ENCODE assay signal across 8 mouse cellular contexts in genomic region chr7:19157160-19157800, GRCm38 (mm10). TPM values are rescaled to one million over a fixed set of nuclear protein-coding genes. Genes with fewer than 3 reads are reported as not detected.
A peak's percentile ranks its signal among the peaks of the same experiment; 100 is the strongest.
DNase-seq lines count a peak whose midpoint lies in the region; ATAC-seq lines count a peak whose summit lies in the region.

No protein-coding gene starts in this region.

- no peak overlapping the region for H3K4me3 ChIP-seq in embryonic facial prominence, embryonic 15.5 days (replicated peaks)
- peak overlapping the region; percentile 45 for H3K4me3 ChIP-seq in heart, embryonic 10.5 days
- H3K4me3 ChIP-seq in kidney, embryonic 15.5 days (replicated peaks): peak overlapping the region; percentile 11; the same call in 1 of the 2 replicates

- H3K9ac ChIP-seq in embryonic facial prominence, embryonic 15.5 days: no peak overlapping the region
- H3K9ac ChIP-seq in kidney, embryonic 15.5 days: no peak overlapping the region

- H3K4me2 ChIP-seq in embryonic facial prominence, embryonic 15.5 days (replicated peaks): peak overlapping the region; percentile 26
- H3K4me2 ChIP-seq in kidney, embryonic 15.5 days: peak overlapping the region; percentile 51

- H3K27ac ChIP-seq in embryonic facial prominence, embryonic 15.5 days (replicated peaks): no peak overlapping the region
- peak overlapping the region; percentile 60; the same call in 1 of the 2 replicates for H3K27ac ChIP-seq in heart, embryonic 10.5 days
- peak overlapping the region; percentile 48; the same call in 1 of the 2 replicates for H3K27ac ChIP-seq in kidney, embryonic 15.5 days

- peaks cover 24% of the 10 kb centered on the region for H3K4me1 ChIP-seq in embryonic facial prominence, embryonic 15.5 days
- H3K4me1 ChIP-seq in heart, embryonic 10.5 days: peaks cover 28% of the 10 kb centered on the region
- peaks cover 40% of the 10 kb centered on the region for H3K4me1 ChIP-seq in kidney, embryonic 15.5 days

- H3K9me3 ChIP-seq in embryonic facial prominence, embryonic 15.5 days (replicated peaks): no peaks in the 10 kb centered on the region
- H3K9me3 ChIP-seq in heart, embryonic 10.5 days: no peaks in the 10 kb centered on the region
- H3K9me3 ChIP-seq in kidney, embryonic 15.5 days (replicated peaks): no peaks in the 10 kb centered on the region

- H3K36me3 ChIP-seq in embryonic facial prominence, embryonic 15.5 days: peaks cover 30% of the 10 kb centered on the region
- peaks cover 27% of the 10 kb centered on the region for H3K36me3 ChIP-seq in heart, embryonic 10.5 days
- peaks cover 19% of the 10 kb centered on the region for H3K36me3 ChIP-seq in kidney, embryonic 15.5 days

- DNase-seq in 3134 (ENCODE audit: extremely low read depth, insufficient read length, low spot score) (peak; percentile 87), liver (peak; percentile 89)
- peak; percentile 82 to 83 for DNase-seq in adrenal gland, postnatal 4 days (ENCODE audit: low spot score in 2 of 2)
- peak; percentile 96 for DNase-seq in heart, embryonic 10.5 days (ENCODE audit: low spot score)
- peak; percentile 87 to 88 for DNase-seq in spleen, postnatal 36 days (ENCODE audit: low spot score in 2 of 2)

- 5% methylated on average over 30 of the region's 30 CpGs for WGBS in embryonic facial prominence, embryonic 15.5 days
- 7% methylated on average over 30 of the region's 30 CpGs for WGBS in heart, embryonic 10.5 days
- 6% methylated on average over 30 of the region's 30 CpGs for WGBS in kidney, embryonic 15.5 days

- peaks cover 15% of the 10 kb centered on the region for H3K27me3 ChIP-seq in embryonic facial prominence, embryonic 15.5 days
- H3K27me3 ChIP-seq in heart, embryonic 10.5 days (ENCODE audit: insufficient read depth, poor library complexity, severe bottlenecking): peaks cover 27% of the 10 kb centered on the region
- H3K27me3 ChIP-seq in kidney, embryonic 15.5 days: peaks cover 29% of the 10 kb centered on the region

- ATAC-seq in embryonic facial prominence, embryonic 15.5 days (ENCODE audit: insufficient number of reproducible peaks, low FRiP score, low TSS enrichment, low read depth): peak; percentile 59; the same call in 1 of the 2 replicates
- peak; percentile 50; the same call in 1 of the 2 replicates for ATAC-seq in kidney, embryonic 15.5 days (replicated peaks; ENCODE audit: low FRiP score)
- peak; percentile 87 for ATAC-seq in monocyte, adult 5-6 weeks (replicated peaks; ENCODE audit: insufficient number of reproducible peaks, low FRiP score, low TSS enrichment, poor library complexity, severe bottlenecking)

RNA-seq across cellular contexts. Expression of gene Snrpd2, which starts 7.8 kb away (rescaled TPM):
- total RNA-seq in adrenal gland, postnatal 4 days (2021): 100 to 1,000 TPM; 111 to 116 TPM
- 139 and 140 TPM in 2 replicates for polyA plus RNA-seq in embryonic facial prominence, embryonic 15.5 days (2015; fragmentation: Nextera tagmentation; extraction: Ambion mirVana)
- polyA plus RNA-seq in heart, embryonic 10.5 days (2016; fragmentation: Nextera tagmentation; extraction: Ambion mirVana): 132 and 142 TPM in 2 replicates
- polyA plus RNA-seq in kidney, embryonic 15.5 days (2015; fragmentation: Nextera tagmentation; extraction: Ambion mirVana): 157 and 162 TPM in 2 replicates
- 27.7 to 42.9 TPM (median 30.8 TPM) in 3 replicates for total RNA-seq in monocyte, adult 5-6 weeks (2017)

RNA-seq across cellular contexts. Expression of gene Qpctl, which starts 8.2 kb away (rescaled TPM):
- 10 to 100 TPM; 16.1 TPM for total RNA-seq in adrenal gland, postnatal 4 days (2021)
- 13.9 and 15.1 TPM in 2 replicates for polyA plus RNA-seq in embryonic facial prominence, embryonic 15.5 days (2015; fragmentation: Nextera tagmentation; extraction: Ambion mirVana)
- 10.8 and 12.1 TPM in 2 replicates for polyA plus RNA-seq in heart, embryonic 10.5 days (2016; fragmentation: Nextera tagmentation; extraction: Ambion mirVana)
- polyA plus RNA-seq in kidney, embryonic 15.5 days (2015; fragmentation: Nextera tagmentation; extraction: Ambion mirVana): 13.5 and 14.4 TPM in 2 replicates
- 2.4 to 4.9 TPM (median 3.9 TPM) in 3 replicates for total RNA-seq in monocyte, adult 5-6 weeks (2017)

RNA-seq across cellular contexts. Expression of gene Gipr, which starts 8.6 kb away (rescaled TPM):
- 1 to 10 TPM; 1.9 to 2.5 TPM for total RNA-seq in adrenal gland, postnatal 4 days (2021)
- 0.68 and 1.1 TPM in 2 replicates for polyA plus RNA-seq in embryonic facial prominence, embryonic 15.5 days (2015; fragmentation: Nextera tagmentation; extraction: Ambion mirVana)
- 9.7 and 12.8 TPM in 2 replicates for polyA plus RNA-seq in heart, embryonic 10.5 days (2016; fragmentation: Nextera tagmentation; extraction: Ambion mirVana)
- 0.76 and 1.0 TPM in 2 replicates for polyA plus RNA-seq in kidney, embryonic 15.5 days (2015; fragmentation: Nextera tagmentation; extraction: Ambion mirVana)
- total RNA-seq in monocyte, adult 5-6 weeks (2017): not detected in 3 replicates

RNA-seq across cellular contexts. Expression of gene Eml2, which starts 18.9 kb away (rescaled TPM):
- 10 to 100 TPM; 44.8 to 46.7 TPM for total RNA-seq in adrenal gland, postnatal 4 days (2021)
- 10.4 and 12.8 TPM in 2 replicates for polyA plus RNA-seq in embryonic facial prominence, embryonic 15.5 days (2015; fragmentation: Nextera tagmentation; extraction: Ambion mirVana)
- 12.2 and 14.2 TPM in 2 replicates for polyA plus RNA-seq in heart, embryonic 10.5 days (2016; fragmentation: Nextera tagmentation; extraction: Ambion mirVana)
- polyA plus RNA-seq in kidney, embryonic 15.5 days (2015; fragmentation: Nextera tagmentation; extraction: Ambion mirVana): 9.5 and 16.8 TPM in 2 replicates
- total RNA-seq in monocyte, adult 5-6 weeks (2017): 9.4 to 12.2 TPM (median 9.9 TPM) in 3 replicates

RNA-seq across cellular contexts. Expression of gene Fbxo46, which starts 37.6 kb away (rescaled TPM):
- 10 to 100 TPM; 13.7 to 14.6 TPM for total RNA-seq in adrenal gland, postnatal 4 days (2021)
- 14.7 and 16.3 TPM in 2 replicates for polyA plus RNA-seq in embryonic facial prominence, embryonic 15.5 days (2015; fragmentation: Nextera tagmentation; extraction: Ambion mirVana)
- polyA plus RNA-seq in heart, embryonic 10.5 days (2016; fragmentation: Nextera tagmentation; extraction: Ambion mirVana): 12.2 and 13.1 TPM in 2 replicates
- 16.1 and 16.3 TPM in 2 replicates for polyA plus RNA-seq in kidney, embryonic 15.5 days (2015; fragmentation: Nextera tagmentation; extraction: Ambion mirVana)
- total RNA-seq in monocyte, adult 5-6 weeks (2017): 6.7 to 11.5 TPM (median 7.1 TPM) in 3 replicates
